Mouse (Mus musculus): ENCODE data around the gene Plekhb1. TPM values are rescaled to one million over a fixed set of nuclear protein-coding genes. Genes with fewer than 3 reads are reported as not detected.
A peak's percentile ranks its signal among the peaks of the same experiment; 100 is the strongest.

Gene Plekhb1
- total RNA-seq (2015; ENCODE audit: low replicate concordance) (not detected in 2 replicates), total RNA-seq (2017; ENCODE audit: low replicate concordance) (not detected in 2 replicates)

DNA sequence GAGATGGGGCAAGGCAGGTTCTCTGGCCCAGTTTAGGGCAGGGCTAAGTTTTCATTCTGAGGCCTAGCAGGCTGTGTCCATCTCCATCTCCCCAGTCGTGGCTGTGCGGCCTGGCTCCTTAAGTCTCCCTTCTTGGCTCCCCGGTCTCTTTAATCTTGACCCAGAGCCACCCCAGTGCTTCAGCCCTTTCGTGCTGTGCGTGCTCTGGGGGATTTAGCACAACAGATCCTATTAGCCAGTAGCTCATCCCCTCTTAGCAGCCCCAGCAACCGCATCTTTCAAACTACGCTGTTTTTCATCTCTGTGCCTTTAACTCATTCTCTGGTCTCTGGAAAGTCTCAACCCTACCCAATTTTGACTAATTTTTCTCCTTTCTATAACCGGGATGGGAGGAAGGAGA lies at the start of gene Plekhb1:
Plekhb1 (minus strand) TSS at position 184 of the 400 bp plus-strand sequence.
- no peak for ATAC-seq (replicated peaks; ENCODE audit: low FRiP score, poor library complexity, severe bottlenecking)

DNA sequence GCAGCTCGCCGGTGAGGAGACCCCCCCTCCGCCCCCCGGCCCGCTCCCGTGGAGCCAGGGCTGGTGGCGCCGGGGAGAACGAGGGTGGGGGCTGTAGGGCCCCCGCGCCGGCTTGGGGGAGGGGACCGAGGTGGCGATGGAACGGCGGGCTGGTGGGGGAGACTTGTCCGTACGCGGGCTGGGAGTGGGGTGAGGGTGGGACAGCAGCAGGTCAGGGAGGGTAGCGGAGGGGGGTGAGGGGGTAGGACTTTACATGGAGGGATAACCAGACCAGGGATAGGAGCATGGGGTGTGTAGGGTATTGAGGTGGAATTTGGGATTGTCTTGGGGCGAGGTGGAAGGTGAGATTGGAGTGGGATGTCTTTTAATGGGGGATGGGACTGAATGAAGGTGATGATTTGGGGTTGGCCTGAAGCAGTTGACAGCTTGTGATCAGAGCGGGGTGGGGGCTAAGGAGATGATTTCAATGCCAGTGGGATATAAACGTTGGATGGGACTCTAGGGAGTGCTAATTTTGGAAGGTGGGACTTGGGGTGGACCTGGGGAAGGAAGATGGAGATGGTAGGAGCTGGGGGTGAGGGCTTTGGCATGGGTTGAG lies 44.8 kb upstream of the Plekhb1 start:
- ATAC-seq (replicated peaks; ENCODE audit: low FRiP score, poor library complexity, severe bottlenecking): peak; percentile 13; the same call in 1 of the 2 replicates

DNA sequence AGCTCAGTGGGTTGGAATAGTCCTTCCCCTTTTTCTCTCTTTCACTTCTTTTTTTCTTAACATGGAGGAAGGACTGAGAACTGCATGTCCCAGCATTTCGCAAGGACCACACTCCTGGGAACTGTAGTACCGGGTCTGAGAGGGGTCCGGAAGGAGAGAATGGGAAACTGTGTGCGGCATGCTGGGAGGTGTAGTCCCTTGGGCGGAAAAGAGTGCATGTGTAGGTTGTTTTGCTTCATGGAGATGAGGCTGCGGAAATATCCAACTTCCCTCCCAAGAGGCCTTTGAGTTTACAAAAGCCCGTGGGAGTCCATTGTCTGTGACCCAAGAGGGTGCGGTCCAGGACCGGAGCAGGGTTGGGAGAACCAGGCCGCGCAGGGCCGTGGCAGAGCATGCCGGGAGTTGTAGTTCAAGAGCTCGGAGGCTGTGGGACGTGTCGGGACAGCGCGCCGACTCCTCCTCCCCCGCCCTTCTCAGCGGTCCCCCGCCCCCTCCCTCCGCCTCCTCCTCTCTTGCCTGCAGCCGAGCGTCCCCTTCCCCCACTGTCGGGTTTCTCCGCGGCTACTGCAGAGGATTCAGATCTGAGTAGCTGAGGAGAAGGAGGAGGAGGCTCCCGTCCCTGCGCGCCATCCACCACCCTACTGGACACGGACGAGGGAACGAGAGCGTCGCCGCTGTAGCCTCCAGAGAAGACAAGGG lies 44.1 kb upstream of the Plekhb1 start, which contains the start of gene Fam168a:
Fam168a (plus strand) TSS at position 493 of the 699 bp plus-strand sequence.
- ATAC-seq (replicated peaks; ENCODE audit: low FRiP score, poor library complexity, severe bottlenecking): peak; percentile 96

DNA sequence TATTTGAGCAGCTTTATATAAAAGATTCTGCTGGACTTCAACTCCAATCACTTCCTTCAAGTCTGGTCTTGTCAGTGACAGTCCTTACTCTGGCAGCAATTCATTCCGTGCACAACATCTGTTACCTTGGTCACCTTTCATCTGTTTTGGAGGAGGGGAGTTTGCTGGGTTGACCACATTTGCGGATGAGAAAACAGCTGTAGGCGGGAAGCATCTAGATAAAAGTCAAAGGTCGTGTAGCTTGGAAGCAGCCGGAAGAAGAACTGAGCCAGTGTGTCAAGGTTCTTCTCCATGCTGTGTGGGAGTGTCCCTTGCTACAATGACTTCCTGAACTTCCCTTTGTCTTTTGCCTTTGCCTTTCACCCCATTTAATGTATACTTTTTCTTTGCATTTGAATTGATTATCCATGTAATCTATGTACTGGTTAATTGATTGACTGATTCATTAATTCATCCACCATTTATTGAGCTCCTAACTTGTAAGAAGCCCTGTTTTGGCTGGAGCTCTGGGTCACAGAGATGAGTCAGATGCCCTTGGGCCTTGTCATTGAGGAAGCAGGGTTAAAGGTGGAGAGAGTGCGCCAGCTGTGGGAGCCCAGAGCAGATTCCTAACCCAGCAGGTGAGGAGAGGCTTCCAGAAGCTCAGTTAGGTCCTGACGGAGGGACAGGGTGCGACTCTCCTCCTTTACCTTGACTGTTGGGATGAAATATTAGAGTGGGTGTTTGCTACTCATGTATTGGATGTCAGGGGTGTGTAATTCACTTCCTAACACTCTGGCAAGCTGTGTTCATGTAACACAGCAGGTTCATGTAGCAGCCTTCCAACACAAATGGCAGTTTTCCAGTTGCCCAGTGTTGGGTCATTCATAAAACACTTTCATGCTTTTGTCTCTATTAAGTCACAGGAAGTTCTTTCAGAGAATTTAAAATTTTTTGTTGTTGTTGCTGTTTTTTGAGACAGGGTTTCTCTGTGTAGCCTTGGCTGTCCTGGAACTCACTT lies 37.9 kb upstream of the Plekhb1 start:
- no peak for ATAC-seq (replicated peaks; ENCODE audit: low FRiP score, poor library complexity, severe bottlenecking)

DNA sequence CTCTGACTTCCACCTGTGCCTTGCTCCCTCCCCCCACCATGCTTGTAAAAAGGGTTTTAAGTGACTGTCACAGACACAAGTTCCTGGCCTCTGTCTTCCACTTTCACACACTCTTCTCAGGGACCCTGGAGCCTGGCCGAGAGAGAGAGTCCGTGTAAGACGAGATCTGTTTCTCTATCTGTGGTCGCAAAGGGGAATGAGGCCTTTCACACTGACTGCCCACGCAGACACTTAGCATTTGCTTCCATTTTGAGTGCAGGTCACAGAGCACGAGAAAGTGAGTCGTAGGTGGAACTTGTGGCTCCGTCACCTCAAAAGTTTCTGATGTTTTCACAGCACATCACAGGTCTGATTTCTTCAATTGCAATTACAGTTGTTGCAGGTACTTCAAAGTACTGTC lies 31.0 kb upstream of the Plekhb1 start:
- ATAC-seq (replicated peaks; ENCODE audit: low FRiP score, poor library complexity, severe bottlenecking): no peak

DNA sequence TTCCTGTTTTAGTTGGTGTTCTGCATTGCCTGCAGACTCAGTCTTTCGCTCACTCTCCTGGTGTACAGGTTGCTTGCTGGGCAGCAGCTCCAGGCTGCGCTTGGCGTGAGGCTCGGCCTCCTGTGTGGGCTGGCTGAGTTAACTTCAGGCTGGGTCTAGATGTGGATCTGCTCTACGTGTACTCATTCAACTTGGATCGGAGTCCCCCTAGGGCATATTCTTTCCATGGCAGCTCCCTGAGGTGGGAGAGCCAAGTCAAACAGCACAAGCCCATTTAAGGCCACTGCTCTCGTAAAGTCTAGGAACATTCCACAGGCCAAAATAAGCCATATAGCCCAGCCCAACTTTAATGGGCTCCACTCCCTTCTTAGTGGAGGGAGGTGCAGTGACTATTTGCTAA lies 26.3 kb upstream of the Plekhb1 start:
- ATAC-seq (replicated peaks; ENCODE audit: low FRiP score, poor library complexity, severe bottlenecking): no peak

DNA sequence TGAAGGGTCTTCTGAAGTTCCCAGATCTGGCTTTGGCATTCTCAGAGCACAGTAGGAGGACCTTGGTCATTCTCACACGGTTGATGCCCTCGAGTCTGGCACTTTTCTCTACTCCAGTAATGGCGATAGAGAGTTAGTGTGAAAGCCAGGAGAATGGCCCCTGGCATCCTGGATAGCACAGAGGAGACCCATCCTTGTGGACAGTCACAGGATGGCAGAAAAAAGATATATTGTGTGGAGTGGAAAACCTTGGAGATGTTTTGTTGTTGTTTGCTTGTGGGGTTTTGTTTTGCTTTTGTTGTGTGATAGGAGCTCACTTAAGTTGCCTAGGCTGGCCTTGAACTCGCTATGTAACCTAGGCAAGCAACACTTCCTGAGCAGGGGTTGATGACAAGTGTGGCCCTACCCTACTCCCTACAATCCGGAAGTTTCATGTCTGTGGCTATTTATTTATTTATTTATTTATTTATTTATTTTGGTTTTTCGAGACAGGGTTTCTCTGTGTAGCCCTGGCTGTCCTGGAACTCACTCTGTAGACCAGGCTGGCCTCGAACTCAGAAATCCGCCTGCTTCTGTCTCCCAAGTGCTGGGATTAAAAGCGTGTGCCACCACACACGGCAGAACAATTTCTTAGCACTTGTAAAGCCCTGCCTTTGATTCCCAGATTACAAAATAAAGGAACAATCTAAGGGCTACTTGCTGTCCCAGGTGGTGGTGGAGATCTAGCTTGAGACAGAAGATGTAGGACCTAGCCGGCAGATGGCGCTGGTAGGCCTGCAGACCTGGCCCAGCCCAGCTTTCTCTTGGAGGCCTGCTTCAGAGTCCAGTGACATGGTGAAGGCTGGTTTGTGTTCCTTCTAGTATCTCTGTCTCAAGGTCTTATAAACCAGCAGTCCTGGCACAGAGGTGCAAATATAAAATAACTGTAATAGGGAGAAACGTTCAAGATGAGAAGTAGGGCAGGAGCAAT lies 23.1 kb upstream of the Plekhb1 start:
- ATAC-seq (replicated peaks; ENCODE audit: low FRiP score, poor library complexity, severe bottlenecking): peak; percentile 85

DNA sequence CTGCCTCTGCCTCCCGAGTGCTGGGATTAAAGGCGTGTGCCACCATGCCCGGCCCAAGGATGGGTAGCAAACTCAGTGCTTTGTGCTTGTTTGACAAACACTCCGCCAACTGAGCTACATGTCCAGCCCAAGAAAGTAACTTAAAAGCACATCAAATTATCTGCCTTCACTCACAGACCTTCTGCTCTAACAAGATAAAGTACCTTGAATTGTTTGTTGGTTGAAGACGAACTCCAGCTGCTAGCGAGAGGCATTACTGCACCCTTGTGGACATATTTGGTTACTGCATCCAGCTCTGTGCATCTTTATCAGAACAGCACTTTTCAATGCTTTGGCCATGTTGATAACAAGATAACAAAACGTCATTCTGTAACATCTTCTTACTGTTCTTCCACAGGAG lies 22.3 kb upstream of the Plekhb1 start:
- peak; percentile 92 for ATAC-seq (replicated peaks; ENCODE audit: low FRiP score, poor library complexity, severe bottlenecking)

DNA sequence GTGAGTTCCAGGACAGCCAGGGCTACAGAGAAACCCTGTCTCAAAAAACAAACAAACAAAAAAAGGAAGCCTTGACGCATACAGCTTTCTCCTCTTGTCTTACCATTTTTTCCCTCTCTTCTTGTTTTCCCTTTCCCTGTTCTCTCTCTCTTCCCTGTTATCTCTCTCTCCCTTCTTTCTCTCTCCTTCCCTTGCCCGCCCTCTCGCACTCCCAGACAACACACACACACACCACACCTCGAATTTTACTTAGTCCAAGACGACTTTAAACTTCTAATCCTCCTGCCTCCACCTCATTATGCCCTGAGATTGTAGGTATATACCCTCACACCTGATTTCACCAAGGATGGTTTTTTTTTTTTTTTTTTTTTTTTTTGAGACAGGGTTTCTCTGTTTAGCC lies 21.9 kb upstream of the Plekhb1 start:
- peak; percentile 38 for ATAC-seq (replicated peaks; ENCODE audit: low FRiP score, poor library complexity, severe bottlenecking)

DNA sequence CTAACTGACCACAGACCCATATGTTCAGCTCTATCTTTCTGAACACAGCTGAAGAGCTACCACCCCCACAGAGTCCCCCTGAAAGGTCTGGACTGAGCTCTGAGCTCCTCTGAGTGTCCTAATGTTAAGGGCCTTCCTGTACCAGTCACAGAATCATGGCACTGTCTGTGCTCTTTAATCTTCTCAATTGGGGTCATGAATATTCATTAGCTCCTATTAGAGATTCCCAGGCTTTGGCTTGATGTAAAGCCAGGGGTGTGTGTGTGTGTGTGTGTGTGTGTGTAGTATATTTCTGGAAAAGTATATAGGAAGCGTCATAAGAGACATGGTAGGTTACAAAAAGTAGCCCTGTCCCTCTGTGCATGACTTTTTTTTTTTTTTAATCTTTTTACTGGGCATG lies 21.0 kb upstream of the Plekhb1 start:
- no peak for ATAC-seq (replicated peaks; ENCODE audit: low FRiP score, poor library complexity, severe bottlenecking)

DNA sequence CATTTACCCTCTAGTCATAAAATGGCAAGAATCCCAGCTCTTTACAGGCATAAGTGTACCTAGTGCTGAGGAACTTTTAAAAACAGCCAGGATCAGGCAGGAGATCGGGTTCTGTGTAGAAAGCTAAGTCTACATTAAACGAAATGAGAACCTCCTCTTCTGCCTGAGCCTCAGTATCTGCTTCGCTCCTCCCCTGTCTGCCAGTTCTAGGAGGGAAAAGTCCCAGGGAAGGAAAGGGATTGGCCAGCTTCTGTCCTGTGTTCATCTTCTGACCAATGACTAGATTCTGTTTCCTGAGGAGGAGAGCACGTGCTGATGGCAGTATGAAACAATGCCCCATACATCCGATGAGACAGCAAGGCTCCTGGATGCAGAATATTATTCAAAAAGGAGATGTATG lies 18.9 kb upstream of the Plekhb1 start:
- ATAC-seq (replicated peaks; ENCODE audit: low FRiP score, poor library complexity, severe bottlenecking): no peak

DNA sequence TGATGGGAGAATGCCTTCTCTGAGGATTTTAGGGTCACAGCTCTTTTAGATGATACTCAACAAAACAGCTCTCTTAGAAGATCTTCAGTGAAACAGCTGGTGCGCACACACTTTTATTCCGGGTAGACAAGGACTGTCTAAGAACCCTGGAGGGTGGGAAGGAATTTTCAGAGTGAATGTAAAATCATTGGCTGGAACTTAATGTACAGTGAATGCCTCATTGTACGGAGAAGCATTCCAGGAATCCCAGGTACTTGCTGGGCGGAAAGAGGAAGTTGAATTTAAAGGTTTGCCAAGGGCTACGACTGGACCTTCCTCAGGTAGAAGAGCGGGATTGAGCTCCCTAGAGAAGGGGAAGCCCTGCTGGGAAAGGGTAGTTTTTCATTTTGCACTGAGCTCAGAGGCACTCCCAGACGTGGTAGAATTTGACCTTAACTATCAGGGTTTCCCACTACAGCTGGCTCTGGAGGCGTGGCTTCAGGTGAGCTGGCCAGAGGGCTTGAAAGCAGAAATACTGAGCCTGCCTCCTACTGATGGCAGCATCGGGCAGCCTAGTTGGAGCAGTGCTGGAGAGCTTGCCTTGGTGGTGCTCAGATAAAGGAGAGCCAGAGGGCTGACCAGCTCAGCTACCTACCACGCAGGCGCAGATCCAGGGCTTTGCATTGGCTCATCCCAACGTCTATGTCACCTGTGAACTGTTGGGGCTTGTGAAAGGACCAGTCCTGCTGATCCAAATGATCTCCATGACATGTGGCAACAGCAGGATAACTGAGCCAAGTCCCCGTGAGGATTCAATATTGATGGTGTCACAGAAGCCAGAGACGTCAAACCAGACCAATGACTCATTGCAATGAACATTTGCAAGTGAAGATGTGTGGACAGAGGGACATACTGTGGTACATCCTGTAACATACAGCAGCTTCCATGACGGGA lies 17.0 kb upstream of the Plekhb1 start:
- ATAC-seq (replicated peaks; ENCODE audit: low FRiP score, poor library complexity, severe bottlenecking): 0 out of 2 replicates have a peak, but pooled peaks have one; percentile 24

DNA sequence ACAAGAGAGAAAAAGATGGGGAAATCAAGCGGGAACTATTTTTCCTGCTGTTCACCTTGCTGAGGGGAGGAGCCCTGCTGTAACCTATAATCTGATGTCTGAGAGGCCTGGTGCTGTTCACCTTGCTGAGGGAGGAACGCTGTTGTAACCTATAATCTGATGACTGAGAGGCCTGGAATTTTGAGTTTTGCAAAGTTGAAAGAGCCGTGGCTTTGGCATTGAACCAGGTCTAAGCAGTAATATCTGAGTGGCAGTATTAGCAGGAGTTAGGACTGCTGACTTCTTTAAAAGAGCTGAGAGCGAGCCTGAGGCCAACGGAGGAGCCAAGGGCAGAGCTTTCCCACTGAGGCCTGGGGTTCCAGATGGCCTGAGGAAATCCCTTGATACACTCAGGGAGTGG lies 15.8 kb upstream of the Plekhb1 start:
- ATAC-seq (replicated peaks; ENCODE audit: low FRiP score, poor library complexity, severe bottlenecking): no peak

DNA sequence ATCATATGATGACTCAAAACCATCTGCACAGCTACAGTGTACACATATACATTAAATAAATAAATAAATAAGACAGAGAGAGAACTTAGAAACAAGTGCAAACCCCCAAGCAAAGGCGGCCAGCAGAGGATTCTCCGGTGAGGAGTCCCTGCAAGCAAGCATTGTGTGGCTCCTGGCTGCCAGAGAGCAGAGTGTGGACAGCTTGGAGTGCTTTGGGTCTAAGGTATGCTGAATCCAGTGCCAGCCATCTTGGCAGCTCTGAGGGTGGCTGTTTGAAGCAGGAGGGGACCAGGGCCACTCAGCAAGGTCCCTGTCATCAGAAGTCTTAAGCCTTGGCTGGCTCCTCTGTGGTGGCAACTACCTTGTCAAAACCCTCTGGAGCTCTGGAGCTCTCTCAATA lies 12.7 kb upstream of the Plekhb1 start:
- ATAC-seq (replicated peaks; ENCODE audit: low FRiP score, poor library complexity, severe bottlenecking): no peak

DNA sequence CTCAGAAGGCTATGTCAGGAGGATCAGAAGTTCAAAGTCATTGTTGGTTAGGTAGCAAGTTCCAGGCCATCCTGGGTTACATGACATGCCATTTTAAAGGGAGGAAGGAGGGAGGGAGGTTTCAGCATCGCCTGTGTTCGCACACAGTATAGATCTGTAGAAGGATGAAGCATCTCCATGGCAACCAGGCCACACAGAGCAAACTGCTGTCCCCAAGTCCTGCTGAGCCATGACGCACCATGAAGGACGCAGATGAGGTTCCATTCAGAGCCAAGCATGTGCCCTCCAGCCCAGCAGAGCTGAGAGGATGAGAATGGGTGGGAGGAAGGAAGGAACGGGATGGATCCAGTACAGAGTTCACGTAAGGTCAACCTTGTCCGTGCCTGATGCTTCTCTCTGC lies 11.2 kb upstream of the Plekhb1 start:
- ATAC-seq (replicated peaks; ENCODE audit: low FRiP score, poor library complexity, severe bottlenecking): 0 out of 2 replicates have a peak, but pooled peaks have one; percentile 13

DNA sequence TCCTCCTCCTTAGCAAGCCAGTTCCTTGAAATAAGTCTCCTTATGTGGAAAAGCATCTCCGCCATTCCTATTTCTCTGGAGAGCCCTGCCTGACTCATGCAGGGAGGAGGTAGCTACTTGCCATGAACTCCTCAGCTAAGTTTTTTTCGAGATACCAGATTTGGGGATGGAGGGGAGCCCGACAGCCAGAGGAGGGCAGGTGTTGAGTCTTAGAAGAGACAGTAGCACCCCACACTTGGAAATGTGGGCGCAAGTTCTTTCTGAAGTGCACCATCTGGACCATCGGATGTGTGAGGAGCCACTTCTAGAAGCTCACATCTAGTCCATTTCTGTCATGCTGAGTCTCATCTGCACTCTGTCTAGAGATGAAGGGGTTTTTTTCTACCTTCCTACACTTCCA lies 8.4 kb upstream of the Plekhb1 start:
- ATAC-seq (replicated peaks; ENCODE audit: low FRiP score, poor library complexity, severe bottlenecking): no peak

DNA sequence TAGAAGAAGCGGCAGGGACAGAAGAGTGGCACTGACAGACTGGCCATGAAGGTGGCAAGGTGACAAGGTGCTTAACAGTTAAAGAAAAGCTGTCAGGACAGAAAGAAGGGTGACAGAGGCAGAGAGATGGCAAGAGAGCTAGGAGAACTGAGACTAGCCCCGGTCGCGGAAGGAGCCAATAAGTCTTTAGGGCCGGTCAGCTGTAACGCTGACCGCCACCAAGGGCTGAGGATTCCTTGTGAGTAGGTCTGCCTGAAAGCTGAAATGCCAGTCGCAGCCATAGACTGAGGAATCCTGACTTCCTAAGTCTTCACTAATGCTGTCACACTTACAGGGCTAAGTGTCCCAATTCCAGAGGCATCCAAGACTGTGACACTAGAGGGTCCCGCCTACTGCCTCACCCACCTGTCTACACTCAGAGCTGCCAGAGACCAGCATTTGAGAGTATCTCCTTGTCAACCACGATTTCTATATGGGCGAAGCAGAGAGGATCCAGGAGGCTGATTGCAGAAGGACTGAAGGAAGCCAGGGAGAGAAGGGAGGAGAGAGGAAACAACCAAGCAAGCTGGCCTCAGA lies 1.6 kb upstream of the Plekhb1 start:
- ATAC-seq (replicated peaks; ENCODE audit: low FRiP score, poor library complexity, severe bottlenecking): no peak

DNA sequence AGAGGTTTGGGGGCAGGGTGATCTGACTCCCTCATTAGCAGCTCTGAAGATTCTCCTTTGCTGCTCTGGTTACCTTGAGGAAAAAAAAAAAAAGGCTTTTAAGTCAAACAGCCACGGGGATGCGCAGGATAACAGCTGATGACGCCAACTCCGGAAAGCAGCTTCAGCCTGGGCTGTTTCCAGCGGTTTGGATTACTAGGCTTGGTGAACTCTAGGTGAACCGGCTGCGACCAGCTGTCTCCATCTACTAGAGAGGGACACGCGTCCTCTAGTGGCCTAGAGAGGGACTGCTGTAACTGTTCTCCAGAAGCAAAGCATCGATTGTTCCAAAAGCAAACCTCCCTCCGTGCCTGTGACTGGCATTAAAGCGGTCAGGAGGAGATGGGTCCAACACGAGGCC lies 976 bp upstream of the Plekhb1 start:
- ATAC-seq (replicated peaks; ENCODE audit: low FRiP score, poor library complexity, severe bottlenecking): peak; percentile 90

Measured in erythroblast, adult 5-6 weeks (primary cell).